Mouse (Mus musculus): Measurements from ENCODE around the gene Epha4. TPM values are rescaled to one million over a fixed set of nuclear protein-coding genes. Genes with fewer than 3 reads are reported as not detected.

Gene Epha4
- polyA plus RNA-seq, 1 experiment from 2014 or later = 10.4 TPM

DNA sequence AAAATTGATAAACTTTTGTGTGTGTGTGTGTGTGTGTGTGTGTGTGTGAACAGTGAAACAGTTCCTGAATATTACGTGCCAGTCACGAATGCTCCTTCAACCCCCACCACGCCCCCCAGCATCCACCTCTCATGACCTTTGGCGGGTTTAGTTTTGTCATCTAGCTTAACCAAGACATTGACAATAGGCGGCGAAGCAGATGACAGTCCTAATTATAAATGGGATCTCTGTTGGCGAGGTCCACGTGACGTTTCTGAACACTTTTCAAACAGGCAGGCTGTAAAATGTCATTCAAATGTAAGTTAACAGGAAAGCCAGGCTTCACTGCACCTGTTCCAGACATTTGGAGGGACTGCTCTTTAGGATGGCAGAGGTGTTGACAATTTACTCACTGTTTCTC is 108.3 kb downstream of the Epha4 start:
- 90% methylated on average over 9 of the region's 9 CpGs for WGBS
- no peaks in the 10 kb centered on the region for H3K9me3 ChIP-seq
- no peaks in the 10 kb centered on the region for H3K27me3 ChIP-seq (replicated peaks)
- no peaks in the 10 kb centered on the region for H3K36me3 ChIP-seq
- no peak for ATAC-seq
- no peak overlapping the region for H3K27ac ChIP-seq
- H3K4me1 ChIP-seq (replicated peaks) = no peaks in the 10 kb centered on the region
- H3K4me3 ChIP-seq (replicated peaks) = no peak overlapping the region
- H3K9ac ChIP-seq = no peak overlapping the region
- no peak overlapping the region for H3K4me2 ChIP-seq (replicated peaks)

DNA sequence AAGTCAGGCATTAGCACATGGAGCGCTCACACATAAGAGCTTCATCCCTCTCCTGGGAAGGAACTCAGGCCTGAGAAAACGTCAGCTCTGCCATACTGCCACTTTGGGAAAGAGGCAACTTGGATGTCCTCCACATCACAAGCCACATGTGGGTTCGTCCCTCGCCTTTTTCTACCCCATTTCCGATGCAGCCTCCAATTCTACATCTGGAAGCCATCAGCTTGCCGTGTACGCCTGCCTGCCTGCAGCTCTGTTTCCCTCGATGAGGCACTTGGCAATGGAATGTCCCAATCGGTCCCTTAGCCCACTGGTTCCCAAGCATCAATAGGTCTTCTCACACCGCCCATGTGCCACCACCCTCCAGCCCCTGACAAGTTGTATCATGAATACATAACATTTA is 110.4 kb downstream of the Epha4 start:
- no peaks in the 10 kb centered on the region for H3K27me3 ChIP-seq (replicated peaks)
- no peak overlapping the region for H3K27ac ChIP-seq
- no peak for ATAC-seq
- no peak overlapping the region for H3K9ac ChIP-seq
- H3K4me1 ChIP-seq (replicated peaks) = no peaks in the 10 kb centered on the region
- H3K9me3 ChIP-seq = no peaks in the 10 kb centered on the region
- H3K4me3 ChIP-seq (replicated peaks) = no peak overlapping the region
- WGBS = 72% methylated on average over 10 of the region's 10 CpGs
- no peaks in the 10 kb centered on the region for H3K36me3 ChIP-seq
- H3K4me2 ChIP-seq (replicated peaks) = no peak overlapping the region

DNA sequence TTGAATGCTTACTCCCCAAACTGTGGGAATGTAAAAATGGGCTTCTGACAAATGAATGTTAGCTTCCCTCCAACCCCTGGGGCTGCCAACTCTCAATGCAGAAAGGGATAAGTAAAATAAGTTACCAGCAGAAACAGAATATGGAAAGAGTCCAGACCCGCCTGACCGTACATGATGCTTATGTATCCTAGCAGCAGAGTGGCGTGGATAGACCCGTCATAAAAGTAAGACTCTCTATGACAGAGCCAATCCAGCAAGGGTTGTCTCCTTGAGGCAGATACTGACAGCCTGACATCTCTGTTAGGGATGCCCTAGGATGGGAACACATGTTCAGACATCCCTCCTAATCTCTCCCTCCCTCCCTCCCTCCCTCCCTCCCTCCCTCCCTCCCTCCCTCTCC is 111.9 kb downstream of the Epha4 start:
- Histone ChIP-seq H3K4me3 (replicated peaks) (no peak overlapping the region), H3K27ac (no peak overlapping the region), H3K9ac (no peak overlapping the region), H3K27me3 (replicated peaks) (no peaks in the 10 kb centered on the region), H3K36me3 (no peaks in the 10 kb centered on the region), H3K4me2 (replicated peaks) (no peak overlapping the region), H3K9me3 (no peaks in the 10 kb centered on the region), H3K4me1 (replicated peaks) (no peaks in the 10 kb centered on the region)
- 58% methylated on average over 4 of the region's 4 CpGs for WGBS
- ATAC-seq = no peak

DNA sequence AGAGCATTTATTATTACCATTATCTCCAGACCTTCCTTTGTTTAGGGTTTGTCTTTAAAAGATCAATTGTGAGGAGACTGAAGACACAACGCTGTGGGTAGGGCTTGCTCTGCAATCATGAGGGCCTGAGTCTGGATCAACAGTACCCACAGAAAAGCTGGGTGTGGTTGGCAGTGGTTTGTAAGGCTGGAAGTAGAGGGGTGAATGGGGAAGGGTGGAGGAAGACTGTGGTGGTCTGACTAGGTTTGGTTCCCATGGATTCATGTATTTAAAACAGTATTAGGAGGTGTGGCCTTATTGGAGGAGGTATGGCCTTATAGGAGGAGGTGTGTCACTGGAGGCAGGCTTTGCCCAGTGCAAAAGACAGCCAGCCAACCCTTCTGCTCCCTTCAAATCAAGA is 113.4 kb downstream of the Epha4 start:
- Histone ChIP-seq H3K9me3 (no peaks in the 10 kb centered on the region), H3K9ac (no peak overlapping the region), H3K4me1 (replicated peaks) (no peaks in the 10 kb centered on the region), H3K27me3 (replicated peaks) (no peaks in the 10 kb centered on the region), H3K4me2 (replicated peaks) (no peak overlapping the region), H3K27ac (no peak overlapping the region), H3K36me3 (no peaks in the 10 kb centered on the region), H3K4me3 (replicated peaks) (no peak overlapping the region)
- WGBS = 56% methylated on average over 1 of the region's 1 CpGs
- ATAC-seq = no peak

DNA sequence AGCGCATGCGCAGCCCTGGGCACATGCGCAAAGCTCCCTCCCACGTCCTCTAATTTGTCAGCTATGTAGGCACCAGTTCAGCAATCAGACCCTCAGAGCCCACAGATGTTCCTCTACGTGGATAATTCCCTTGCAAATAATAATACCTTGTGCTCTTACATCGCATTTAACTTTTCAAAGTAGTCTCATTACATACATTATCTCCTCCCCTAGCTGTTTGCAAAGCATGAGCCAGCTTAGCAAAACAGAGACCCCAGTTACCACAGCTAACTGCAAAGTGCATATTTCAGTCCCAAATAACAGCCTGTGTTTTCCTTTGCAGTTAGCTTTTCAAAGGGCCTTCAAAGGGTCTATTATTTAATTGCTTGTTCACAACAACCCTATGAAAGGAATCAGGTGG is 123.3 kb downstream of the Epha4 start:
- 93% methylated on average over 6 of the region's 6 CpGs for WGBS
- H3K27ac ChIP-seq = no peak overlapping the region
- no peak for ATAC-seq

DNA sequence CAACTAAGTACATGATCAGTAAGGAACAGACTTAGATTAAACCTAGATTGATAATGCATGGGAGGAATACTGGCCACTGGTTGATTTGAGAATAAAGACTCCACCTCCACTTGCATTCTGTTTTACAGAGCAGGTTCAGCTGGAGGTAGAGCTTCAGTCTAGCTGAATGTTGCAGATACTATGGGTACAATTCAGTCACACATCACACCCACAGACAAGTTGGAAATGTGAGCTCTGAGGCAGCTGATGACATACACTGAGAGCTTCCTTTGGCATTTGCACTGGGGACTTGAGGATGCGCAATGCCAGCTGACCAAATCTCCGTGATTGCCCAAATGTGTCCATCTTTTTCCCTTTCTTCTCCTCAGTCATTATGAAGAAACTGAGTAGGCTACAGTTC is 125.8 kb downstream of the Epha4 start:
- 94% methylated on average over 2 of the region's 2 CpGs for WGBS
- no peak overlapping the region for H3K4me2 ChIP-seq (replicated peaks)
- no peaks in the 10 kb centered on the region for H3K4me1 ChIP-seq (replicated peaks)
- H3K9me3 ChIP-seq = no peaks in the 10 kb centered on the region
- H3K9ac ChIP-seq = no peak overlapping the region
- no peaks in the 10 kb centered on the region for H3K27me3 ChIP-seq (replicated peaks)
- no peak overlapping the region for H3K4me3 ChIP-seq (replicated peaks)
- no peak for ATAC-seq
- H3K36me3 ChIP-seq = no peaks in the 10 kb centered on the region
- H3K27ac ChIP-seq = no peak overlapping the region

More for the DNA sequence above, 123.3 kb downstream of the Epha4 start:
- H3K4me3 ChIP-seq (replicated peaks) = no peak overlapping the region
- no peaks in the 10 kb centered on the region for H3K36me3 ChIP-seq
- H3K9me3 ChIP-seq = no peaks in the 10 kb centered on the region
- no peak overlapping the region for H3K4me2 ChIP-seq (replicated peaks)
- H3K9ac ChIP-seq = no peak overlapping the region
- no peaks in the 10 kb centered on the region for H3K4me1 ChIP-seq (replicated peaks)
- no peaks in the 10 kb centered on the region for H3K27me3 ChIP-seq (replicated peaks)

DNA sequence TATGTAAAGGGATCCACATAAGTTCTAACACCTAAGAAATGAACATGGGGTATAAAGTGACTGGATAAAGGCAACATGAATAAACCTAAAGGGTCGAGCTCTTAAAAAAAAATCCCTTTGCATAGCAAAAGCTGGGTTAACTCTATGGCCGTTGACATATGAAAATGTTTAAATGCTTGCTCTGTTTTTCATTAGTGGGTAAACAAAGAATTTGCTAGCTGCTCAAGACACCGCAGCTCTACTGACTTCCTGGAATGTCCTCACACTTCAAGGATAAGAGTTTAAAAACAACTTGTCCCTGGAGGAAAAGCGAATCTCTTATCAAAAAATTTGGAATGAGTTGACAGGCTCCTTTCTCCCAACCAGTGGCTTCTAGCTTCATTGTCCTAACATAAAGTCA is 126.3 kb downstream of the Epha4 start:
- no peak for ATAC-seq
- H3K27me3 ChIP-seq (replicated peaks) = no peaks in the 10 kb centered on the region
- no peaks in the 10 kb centered on the region for H3K4me1 ChIP-seq (replicated peaks)
- WGBS = 70% methylated on average over 4 of the region's 4 CpGs
- H3K4me3 ChIP-seq (replicated peaks) = no peak overlapping the region
- H3K4me2 ChIP-seq (replicated peaks) = no peak overlapping the region
- H3K36me3 ChIP-seq = no peaks in the 10 kb centered on the region
- H3K9me3 ChIP-seq = no peaks in the 10 kb centered on the region
- no peak overlapping the region for H3K9ac ChIP-seq
- no peak overlapping the region for H3K27ac ChIP-seq

DNA sequence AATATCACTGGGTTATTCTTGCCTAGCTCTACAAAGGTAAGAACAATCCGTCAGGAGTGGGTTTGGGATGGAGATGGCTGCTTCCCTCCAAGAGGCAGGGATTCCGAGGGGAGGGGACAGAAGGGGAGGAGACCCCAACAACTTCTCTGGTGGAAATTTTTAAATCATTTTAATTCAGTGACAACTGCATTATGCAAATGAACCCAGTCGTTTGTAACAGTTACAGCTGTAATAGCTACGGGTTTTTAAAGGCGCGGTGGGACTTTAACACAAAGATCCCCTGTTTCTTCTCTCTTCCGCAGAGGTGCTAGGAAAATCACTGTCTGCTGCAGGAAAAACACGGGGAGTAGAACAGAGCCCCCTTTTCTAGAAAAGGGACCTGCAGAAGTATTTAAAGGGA is 129.3 kb downstream of the Epha4 start:
- Histone ChIP-seq H3K27me3 (replicated peaks) (no peaks in the 10 kb centered on the region), H3K4me3 (replicated peaks) (no peak overlapping the region), H3K4me2 (replicated peaks) (no peak overlapping the region), H3K9ac (no peak overlapping the region), H3K9me3 (no peaks in the 10 kb centered on the region), H3K27ac (no peak overlapping the region), H3K4me1 (replicated peaks) (no peaks in the 10 kb centered on the region), H3K36me3 (0 out of 2 replicates have a peak, but pooled peaks cover 5% of the 10 kb centered on the region)
- ATAC-seq = no peak
- WGBS = 85% methylated on average over 8 of the region's 8 CpGs

DNA sequence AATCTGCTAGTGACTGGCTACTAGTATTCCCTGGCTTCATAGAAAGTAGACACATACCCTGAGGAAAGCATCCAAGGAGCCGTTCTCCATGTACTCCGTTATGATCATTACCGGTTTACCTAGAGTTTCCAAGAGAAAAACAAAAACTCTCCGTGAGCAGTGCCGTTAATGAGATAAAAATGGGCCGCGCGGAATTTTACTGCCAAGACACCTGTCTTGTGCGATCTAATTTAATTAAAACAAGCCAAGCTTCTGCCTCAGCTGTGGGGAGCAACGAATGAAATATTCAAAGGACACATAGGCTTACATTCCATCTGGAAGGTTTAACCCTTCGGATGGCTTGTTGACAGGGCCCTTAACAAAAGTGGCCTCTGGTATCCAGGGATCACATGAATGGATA is 131.4 kb downstream of the Epha4 start:
- H3K4me1 ChIP-seq (replicated peaks) = no peaks in the 10 kb centered on the region
- 81% methylated on average over 11 of the region's 11 CpGs for WGBS
- ATAC-seq = no peak

DNA sequence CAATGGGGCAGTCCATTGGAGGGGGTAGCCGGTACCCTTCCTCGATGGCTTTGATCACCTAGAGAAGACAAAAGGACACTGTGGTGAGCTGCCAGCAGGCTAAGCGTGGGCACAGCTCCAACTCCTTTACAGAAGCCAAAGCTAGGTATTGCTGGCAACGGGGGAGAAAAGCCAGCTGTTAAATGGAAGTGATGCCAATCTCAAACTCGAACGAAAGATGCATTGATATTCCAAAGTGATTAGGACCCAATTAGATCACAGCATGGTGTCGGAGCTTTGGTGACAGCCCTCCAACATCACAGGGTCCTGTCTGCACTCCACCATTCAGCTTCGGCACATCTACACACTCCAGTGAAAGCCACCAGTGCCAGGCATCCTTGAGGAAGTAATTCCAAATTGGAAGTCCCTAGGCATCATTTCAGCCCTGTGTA is 137.3 kb downstream of the Epha4 start:
- WGBS = 91% methylated on average over 8 of the region's 8 CpGs
- Histone ChIP-seq H3K4me3 (replicated peaks) (no peak overlapping the region), H3K9me3 (no peaks in the 10 kb centered on the region), H3K36me3 (no peaks in the 10 kb centered on the region; the same call in 1 of the 2 replicates), H3K27me3 (replicated peaks) (no peaks in the 10 kb centered on the region), H3K4me2 (replicated peaks) (no peak overlapping the region), H3K9ac (no peak overlapping the region), H3K27ac (no peak overlapping the region), H3K4me1 (replicated peaks) (no peaks in the 10 kb centered on the region)
- ATAC-seq = no peak

More for the DNA sequence above, 131.4 kb downstream of the Epha4 start:
- no peak overlapping the region for H3K9ac ChIP-seq
- H3K4me3 ChIP-seq (replicated peaks) = no peak overlapping the region
- no peak overlapping the region for H3K4me2 ChIP-seq (replicated peaks)
- 0 out of 2 replicates have a peak, but pooled peaks cover 5% of the 10 kb centered on the region for H3K36me3 ChIP-seq
- no peaks in the 10 kb centered on the region for H3K9me3 ChIP-seq
- H3K27ac ChIP-seq = no peak overlapping the region
- no peaks in the 10 kb centered on the region for H3K27me3 ChIP-seq (replicated peaks)

DNA sequence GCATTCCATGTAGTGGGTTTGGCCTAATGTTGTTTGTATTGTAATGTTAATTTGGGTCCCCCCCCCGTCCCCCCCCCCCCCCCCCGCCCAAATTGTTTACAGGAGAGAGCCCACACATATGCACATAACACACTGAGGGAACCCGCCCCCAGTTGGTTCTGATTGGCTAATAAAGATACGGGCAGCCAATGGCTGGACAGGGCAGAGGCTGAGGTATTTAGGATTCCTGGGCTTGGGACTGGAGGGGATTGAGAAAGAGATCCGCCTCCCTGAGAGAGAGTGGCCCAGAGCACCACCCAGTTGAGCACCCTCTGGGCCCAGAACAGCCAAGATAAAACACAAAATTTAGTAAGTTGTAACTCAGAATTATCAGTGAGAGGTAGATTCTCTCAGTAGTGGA is 140.8 kb downstream of the Epha4 start:
- Histone ChIP-seq H3K4me1 (replicated peaks) (no peaks in the 10 kb centered on the region), H3K4me2 (replicated peaks) (no peak overlapping the region), H3K9me3 (no peaks in the 10 kb centered on the region), H3K36me3 (no peaks in the 10 kb centered on the region; the same call in 1 of the 2 replicates), H3K27me3 (replicated peaks) (no peaks in the 10 kb centered on the region), H3K9ac (no peak overlapping the region), H3K27ac (no peak overlapping the region), H3K4me3 (replicated peaks) (no peak overlapping the region)
- ATAC-seq = no peak
- 80% methylated on average over 5 of the region's 5 CpGs for WGBS

DNA sequence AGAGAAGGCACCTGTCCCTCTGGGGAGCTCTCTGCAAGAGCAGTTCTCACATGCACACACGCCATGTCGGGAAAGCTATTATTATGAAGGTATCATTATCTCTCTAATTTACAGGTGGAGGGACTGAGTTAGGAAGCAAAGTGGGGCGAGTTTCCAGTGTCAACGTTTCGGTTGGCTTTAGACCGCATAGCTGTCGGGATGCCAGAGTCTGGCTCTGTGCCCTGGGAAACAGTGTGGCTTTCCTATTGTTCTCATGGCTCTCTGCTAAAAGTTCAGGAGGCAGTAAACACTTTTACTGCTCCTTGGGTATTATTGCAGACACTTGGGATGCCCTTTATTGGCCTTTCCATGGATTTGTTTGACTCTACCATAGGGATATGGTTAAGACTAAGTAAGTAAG is 144.0 kb downstream of the Epha4 start:
- Histone ChIP-seq H3K27me3 (replicated peaks) (no peaks in the 10 kb centered on the region), H3K4me1 (replicated peaks) (no peaks in the 10 kb centered on the region), H3K27ac (no peak overlapping the region), H3K4me3 (replicated peaks) (no peak overlapping the region), H3K4me2 (replicated peaks) (no peak overlapping the region), H3K9me3 (no peaks in the 10 kb centered on the region), H3K36me3 (no peaks in the 10 kb centered on the region), H3K9ac (no peak overlapping the region)
- 85% methylated on average over 7 of the region's 7 CpGs for WGBS
- ATAC-seq = no peak

DNA sequence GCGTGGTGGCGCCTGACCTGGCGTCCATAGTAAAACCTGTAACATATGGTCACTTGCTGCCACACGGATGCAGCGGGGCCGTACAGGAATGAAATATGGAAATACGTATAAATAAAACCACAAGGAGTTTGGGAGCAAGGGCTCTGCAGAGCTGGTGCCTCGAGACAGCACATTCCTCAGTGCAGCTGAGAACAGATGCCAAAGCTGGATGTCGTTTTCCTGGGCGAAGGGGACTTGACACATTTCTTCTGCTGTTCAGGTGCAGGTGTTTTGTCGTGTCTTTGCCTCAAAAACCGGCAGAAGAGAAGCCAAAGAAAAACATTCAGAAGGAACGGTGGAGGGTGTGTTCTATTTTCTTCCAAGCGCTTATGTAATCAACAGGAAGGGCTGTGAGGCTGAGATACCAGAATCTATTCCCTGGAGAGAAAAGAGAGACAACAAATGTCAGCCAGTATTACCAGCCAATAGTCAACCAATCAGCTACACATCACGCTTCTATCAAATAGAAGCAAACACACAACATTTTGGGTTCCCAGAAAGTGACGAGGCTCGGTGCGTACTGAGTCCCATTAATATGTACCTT is 145.5 kb downstream of the Epha4 start:
- 78% methylated on average over 18 of the region's 18 CpGs for WGBS
- Histone ChIP-seq H3K27ac (no peak overlapping the region), H3K36me3 (no peaks in the 10 kb centered on the region), H3K4me3 (replicated peaks) (no peak overlapping the region), H3K4me2 (replicated peaks) (no peak overlapping the region), H3K27me3 (replicated peaks) (no peaks in the 10 kb centered on the region), H3K4me1 (replicated peaks) (no peaks in the 10 kb centered on the region), H3K9ac (no peak overlapping the region), H3K9me3 (no peaks in the 10 kb centered on the region)
- no peak for ATAC-seq

Measured in intestine, embryonic 15.5 days (tissue).